Mouse (Mus musculus) 3134 (cell line): ENCODE results near the gene Trim62.
A peak's percentile ranks its signal among the peaks of the same experiment; 100 is the strongest.

Experiments used
- DNase-seq: peaks from one replicate; pipeline ENCODE4 v3.0.0-alpha.2; 2011; ENCODE audit warnings: low spot score; ENCODE audit not compliant: insufficient read length; ENCODE audit errors: extremely low read depth

Trim62 gene

DNA sequence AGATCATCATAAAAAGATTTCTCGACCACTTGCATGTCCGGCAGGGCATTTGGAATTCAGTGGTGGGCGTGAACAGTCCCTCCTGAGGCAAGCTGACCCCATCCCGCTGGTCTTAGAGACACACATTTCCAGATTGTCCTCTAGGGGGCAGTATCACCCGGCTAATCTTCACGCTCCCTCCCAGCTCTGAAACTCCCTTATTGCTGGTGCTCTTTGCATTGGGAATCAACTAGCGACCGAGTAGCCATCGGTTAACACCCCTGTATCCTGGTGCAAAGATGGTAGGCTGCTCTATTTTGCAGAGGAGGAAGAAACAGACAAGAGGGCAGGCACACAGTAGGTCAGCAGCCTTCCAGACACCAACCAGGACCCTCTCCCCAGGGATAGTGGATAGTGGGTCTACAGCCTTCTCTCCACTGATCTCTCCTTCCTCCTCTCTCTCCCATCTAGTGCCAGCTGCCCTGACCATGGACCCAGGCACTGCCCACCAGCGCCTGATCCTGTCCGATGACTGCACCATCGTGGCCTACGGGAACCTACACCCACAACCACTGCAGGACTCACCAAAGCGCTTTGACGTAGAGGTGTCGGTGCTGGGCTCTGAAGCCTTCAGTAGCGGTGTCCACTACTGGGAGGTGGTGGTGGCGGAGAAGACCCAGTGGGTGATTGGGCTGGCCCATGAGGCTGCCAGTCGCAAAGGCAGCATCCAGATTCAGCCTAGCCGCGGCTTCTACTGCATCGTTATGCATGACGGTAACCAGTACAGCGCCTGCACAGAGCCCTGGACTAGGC, 25.4 kb downstream of the Trim62 start:
- DNase-seq, result no peak

DNA sequence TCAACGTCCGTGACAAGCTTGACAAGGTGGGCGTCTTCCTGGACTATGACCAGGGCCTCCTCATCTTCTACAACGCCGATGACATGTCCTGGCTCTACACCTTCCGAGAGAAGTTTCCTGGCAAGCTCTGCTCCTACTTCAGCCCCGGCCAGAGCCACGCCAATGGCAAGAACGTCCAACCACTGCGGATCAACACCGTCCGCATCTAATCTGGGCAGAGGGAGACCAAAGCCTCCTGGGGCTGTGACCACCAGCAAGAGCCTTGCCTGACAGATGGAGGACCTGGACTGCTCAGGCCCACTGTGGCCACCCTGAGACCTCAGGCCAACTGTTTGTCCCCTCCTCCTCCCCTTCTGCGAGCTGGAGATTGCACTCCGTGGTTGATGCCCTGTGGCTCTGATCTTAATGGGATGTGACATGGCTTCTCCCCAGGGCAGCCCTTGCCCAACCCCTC, 26.0 kb downstream of the Trim62 start:
- DNase-seq, result no peak

DNA sequence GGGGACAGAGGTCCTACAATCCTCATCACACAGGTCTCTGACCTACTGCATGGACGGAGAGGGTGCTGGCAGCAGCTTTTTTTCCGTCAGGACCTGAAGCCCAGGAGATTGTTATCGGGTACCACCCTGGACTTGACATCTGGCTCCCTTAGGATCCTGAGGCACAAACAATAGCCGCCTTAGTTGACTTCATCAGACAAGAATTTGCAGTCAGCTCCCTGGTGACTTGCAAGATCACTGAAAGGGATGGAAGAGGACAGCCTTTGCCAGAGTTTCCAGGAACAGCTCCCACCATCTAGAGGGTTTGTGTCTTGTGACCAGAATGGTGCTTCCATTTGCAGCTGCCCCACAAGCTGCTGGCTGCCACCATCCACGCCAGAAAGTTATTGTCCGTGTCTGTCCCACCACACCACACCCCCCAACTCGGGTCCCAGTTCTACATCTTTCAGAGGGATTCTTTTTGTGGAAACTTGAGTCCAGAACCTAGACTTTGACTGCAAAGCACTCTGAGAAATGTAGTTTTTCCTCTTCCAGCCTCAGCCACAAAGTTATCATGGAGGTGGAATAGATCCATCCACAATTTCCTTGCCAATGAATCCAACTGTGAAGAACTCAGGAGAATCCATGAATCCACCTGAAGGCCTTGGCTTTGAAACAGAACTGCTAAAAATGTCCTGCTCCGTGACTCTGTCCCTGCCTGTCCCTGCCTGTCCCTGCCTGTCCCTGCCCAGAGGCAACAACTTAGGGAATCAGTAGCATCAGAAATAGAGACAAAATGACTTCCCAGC, 27.1 kb downstream of the Trim62 start:
- DNase-seq, result peak; percentile 40

DNA sequence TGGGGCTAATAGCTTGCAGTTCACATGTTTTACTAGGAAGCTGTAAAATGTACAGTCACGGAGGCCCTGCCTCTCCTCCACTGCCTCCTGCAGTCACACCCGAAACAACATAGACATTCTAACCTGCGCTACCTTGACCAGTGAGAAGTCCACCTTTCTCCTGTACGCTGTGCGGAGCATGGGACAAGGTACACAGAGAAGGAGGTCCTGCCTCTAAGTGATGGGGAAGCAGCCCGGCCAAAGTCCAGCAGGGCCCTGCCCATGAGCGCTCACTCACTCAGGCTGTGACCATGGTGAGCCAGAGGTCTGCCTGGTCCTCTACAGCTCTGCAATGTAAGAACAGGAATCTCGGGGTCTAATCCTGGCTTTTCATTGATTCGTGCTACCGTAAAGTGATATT, 28.7 kb downstream of the Trim62 start:
- DNase-seq, result no peak

DNA sequence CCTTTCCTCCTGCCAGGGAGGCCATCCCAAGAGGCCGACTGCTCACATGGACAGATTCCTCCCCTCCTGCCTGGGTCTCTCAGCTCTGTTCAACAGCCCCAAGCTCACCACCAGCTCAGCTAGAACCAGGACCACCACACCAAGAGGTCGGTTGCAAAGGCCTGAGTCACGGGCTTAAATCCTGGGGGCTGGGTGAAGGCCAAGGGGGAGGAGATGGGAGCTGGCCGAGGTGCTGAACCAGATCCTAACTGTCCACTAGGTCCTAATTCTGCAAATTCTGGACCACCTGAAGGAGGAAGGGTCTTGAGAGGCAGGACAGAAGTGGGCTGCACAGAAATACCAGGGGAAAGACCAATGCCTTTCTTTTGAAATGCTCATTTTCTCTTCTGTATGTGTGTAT, 30.4 kb downstream of the Trim62 start:
- peak; percentile 33 for DNase-seq

DNA sequence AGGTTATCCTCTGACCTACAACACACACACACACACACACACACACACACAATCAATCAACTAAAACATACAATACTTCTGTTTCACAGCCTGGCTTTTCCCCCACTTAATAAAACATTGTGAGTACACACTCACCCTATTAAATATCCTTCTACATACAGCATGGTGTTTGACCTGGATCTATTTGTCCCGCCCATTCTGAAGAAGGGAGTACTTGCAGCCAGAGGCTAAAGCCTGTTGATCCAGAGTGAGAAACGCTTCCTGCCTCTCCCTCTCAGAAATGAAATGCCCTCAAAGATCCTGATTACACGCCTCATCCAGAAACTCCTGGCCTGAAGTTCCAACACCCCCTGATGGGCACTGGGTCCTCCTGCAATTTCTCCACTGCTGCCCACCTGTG, 33.7 kb downstream of the Trim62 start:
- DNase-seq, result no peak

DNA sequence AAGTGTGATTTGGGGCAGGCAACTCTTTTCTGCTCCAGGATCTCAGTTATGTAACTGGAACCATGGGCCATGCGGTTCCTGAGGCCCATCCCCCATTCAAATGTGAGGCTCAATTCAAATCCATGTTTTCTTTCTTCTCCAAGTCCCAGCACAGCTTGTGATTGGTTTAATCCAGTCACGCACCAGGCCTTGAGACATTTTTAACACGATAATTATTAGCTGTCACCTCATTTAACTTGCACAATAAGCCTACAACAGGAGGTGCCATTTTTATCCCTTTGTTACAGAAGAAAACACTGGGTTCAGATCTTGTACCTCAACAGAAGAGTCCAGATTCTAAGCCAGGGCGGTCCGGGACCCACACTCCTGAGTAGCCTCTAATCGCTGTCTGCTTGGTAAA, 34.4 kb downstream of the Trim62 start:
- DNase-seq, result no peak

DNA sequence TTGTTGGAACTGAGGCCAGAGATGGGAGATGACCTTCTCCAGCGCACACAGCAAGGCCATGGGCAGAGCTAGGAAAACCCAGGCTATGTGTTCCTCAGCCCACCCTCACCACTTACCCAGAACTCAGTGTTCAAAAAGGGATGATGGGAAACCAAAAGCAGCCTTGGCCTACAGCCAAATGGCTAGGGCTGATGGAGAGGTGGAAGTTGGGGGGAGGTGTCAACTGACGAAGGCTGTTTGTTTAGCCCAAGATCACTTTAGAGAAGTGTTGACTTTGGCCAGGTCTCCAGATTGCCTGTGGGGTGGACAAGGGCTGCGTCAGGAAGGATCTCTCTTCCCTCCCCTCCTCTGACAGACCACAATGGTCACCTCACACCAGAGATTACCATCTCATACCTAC, 34.8 kb downstream of the Trim62 start:
- no peak for DNase-seq

DNA sequence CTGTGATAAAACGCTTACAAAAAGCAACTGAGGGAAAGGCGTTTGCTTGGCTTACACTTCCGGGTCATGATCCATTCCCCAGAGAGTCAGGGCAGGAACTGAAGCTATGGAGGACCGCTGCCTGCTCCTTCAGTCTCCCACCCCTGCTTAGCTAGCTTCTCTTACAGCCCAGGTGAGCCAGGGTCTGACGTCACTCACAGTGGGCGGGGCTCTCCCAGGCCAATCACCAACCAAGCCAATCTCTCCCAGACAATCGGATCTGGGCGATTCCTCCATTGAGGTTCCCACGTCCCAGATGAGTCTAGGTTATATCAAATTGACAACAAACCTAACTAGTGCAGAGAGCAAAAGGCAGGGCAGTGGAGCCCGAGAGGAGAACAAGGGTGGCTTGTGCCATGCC, 35.7 kb downstream of the Trim62 start:
- no peak for DNase-seq

DNA sequence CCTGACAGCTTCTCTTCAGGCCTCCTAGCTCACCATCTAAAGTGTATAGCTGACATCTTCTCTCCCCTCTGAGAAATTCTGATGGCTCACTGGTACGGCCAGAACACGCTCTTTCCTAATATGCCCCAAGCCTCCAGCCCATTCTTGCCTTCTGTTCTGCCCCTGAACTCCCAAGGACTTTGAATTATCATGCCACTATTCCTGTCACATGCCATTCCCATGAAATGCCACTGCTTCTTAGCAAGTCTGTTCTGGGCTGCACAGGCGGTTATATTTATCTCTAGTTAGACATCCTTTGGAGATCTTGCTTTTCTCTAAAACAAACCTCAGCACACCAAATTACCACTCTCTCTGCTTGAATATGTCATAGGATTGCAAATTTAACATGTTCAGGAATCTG, 40.2 kb downstream of the Trim62 start:
- DNase-seq, result no peak

DNA sequence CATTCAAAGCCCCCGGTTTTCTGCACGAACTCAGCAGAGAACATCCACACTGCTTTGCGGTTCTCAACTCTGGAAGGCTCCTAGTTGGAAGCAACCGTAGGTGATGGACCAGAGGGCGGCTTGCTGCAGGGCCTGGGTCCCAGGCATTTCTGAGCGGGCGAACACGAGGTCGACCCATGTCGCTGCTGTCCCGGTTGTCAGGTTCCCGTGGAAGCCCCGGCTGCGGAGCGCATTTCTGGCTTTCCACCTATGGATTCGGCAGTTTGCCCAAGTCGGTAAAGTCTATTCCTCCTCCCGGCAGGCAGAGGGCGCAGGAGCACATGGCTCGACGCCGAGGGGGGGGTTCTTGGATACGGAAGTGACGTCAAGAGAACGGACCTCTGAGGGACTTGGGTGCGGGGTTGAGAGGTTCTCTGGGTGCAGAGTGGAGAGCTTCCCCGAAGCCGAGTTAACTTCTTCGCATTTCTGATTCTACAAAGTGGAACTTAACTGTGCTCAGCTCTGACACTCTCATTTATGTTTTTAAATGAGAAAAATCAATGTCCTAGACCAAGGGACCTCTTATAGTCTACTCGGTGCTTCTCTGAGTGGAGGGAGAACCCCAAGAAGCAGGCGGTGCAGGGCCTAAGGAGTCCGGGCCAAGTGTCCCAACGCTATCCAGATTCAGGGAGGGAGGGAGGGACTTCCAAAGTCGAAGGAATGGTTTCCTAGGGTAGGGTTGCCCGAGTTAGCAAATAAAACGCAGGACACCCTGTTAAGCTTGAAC, 41.6 kb downstream of the Trim62 start:
- DNase-seq, result peak; percentile 79

DNA sequence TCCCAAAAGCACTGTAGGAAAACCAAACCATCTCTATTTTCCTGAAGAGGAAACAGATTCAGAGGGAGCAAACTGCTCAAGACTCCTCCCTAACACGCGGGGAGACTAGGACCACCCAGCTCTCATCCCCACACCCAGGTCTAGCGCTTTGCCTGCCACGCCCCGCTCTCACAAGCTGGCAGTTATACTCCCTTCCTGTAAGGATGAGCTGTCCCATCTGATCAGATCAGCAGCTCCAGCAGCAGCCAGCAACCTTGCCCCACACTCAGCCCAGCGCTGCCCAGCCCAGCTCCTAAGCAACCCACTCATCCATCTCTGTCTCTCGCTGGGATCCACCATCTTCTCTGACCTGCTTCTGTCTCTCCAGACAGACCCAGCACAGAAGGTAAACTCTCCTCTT, 49.4 kb downstream of the Trim62 start:
- DNase-seq, result no peak

DNA sequence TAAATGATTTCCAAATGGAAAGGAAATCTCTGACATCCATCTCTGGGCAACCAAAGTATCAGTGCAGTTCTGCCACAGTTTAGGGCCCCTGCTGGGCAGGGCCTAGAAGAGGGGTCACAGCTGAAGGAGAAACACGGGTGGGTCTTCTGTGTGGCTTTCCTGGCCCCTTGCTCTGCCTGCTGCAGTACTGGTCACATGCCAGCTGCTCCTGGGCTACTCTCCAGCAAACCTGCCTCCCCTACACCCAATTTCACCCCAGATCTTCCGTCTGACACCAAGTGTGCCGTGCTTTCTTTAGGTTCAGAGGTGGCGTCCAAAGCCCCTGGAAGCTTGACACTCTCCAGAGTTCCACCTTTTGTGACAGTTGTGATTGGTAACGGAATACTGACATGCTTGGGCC, 52.2 kb downstream of the Trim62 start:
- no peak for DNase-seq

DNA sequence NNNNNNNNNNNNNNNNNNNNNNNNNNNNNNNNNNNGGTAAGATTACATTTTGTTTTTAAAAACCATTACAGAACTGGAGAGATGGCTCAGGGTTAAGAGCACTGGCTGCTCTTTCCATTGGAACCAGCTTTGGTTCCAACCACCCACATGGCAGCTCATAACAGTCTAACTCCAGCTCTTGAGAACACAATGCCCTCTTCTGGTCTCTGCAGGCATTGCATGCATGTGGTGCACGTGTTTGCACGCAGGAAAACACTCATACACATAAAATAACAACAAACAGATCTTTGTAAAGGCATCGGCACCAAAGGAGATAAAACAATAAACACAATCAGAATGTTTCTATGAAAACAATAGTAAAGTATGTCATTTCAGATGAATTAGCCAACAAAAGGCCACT, 59.0 kb downstream of the Trim62 start:
- DNase-seq, result no peak

DNA sequence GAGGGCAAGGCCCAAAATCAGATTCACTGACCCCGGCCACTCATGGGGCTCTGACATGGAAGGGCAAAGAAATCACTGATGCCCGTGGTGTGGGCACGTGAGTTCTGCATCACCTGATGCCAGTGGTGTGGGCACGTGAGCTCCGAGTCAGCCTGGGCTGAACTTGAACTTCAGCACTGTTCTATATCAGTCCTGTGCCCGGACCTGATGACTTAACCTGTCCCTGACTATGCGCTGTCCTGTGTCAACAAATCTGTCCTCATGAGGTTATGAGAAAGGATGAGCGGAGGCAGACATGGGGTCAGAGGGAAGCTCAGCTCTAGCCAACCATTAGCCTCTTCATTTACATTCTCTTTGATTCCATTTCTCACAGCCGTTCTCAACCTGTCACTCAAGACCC, 63.4 kb downstream of the Trim62 start:
- DNase-seq, result no peak

DNA sequence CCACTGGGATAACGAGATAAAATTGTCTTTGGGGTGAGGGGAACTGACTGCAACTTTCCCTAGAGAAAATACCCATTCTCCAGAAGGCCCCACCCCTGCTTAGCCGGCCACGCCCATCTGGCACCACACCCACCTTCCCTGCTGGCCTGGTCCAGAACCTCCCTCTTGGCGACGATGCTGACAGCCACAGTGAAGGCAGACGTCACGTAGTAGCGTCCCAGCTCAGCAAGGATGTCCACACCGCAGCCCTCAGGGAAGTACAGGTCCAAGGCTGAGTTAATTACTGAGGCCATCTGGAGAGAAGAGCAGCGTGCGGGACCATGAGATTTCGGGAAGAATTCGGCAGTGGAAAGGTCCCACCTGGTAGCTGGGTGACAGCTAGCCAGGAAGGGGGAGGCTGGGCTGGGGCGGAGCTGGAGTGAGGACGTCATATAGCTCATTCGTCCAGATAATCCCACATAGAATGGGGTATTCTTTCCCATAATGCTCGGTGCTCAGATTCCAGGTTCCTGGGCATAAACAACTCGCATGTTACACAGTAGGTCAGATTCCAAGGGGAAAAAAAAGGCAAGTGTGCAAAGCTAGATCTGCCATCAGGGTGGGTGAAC, 64.0 kb downstream of the Trim62 start:
- DNase-seq, result no peak

DNA sequence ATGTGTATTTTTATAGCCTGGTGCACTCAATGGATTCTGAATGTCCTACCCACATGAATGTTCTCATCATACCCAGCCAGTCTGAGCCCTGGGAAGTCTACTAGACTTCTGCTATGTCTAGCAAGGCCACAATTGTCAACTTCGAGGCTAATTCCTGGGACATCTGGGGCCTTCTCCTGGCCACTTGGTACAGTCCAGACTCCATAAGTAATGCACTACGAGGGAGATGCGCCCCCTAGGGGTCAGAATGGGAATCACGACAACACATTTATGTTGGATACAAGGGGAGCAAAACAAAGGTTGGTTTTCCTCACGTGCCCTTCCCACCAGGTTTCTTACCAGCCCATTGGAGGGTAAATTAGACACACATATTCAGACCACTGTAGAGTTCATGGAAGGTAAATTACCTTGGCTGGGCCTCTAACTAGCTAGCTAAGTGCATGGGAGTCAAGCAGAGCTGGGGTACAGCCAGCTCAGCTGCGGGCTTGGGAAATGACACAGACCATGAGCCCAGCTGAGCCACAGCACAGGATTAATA, 64.8 kb downstream of the Trim62 start:
- no peak for DNase-seq

DNA sequence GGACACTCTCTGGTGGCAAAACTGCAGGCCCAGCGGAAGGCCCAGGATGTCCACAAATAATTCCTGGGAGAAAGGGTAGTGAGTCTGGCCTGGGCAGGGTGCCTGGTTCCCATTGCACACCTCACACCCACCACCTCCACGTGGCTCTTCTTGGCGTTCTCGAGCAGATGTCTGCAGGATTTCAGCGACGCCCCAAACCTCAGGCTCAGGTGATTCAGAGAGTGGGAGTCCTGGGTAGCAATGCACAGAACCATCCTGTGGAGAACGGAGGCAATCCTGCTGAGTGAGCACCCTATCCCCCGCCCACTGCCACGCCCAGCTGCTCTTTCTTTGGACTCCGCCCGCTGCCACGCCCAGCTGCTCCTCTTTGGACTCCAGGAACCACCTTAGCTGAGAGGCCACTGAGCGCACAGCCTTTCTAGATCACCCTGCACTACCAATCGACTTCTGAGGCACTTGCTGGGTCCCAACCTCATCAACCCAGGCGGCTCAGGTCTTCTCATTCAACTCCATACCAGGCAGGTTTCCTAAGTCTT, 66.2 kb downstream of the Trim62 start:
- DNase-seq, result peak; percentile 83

DNA sequence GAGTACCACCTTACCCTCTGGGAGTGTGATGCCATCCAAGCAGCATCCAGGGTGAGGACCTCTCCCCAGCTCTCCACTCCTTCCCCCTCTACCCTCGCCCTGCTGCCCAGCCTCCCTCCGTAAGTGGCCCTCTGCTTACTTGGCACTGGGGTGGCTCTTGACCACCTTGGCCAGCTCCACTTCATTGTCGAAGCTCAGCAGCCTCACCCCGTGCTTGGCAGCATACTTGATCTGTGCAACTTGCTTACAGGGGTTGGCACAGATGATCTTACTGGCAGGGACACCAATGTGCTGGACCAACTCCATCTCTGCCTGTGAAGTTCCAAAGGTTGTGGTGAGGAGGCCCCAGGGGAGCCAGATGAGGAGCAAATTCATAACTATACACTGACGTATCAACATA, 67.1 kb downstream of the Trim62 start:
- DNase-seq, result peak; percentile 91

DNA sequence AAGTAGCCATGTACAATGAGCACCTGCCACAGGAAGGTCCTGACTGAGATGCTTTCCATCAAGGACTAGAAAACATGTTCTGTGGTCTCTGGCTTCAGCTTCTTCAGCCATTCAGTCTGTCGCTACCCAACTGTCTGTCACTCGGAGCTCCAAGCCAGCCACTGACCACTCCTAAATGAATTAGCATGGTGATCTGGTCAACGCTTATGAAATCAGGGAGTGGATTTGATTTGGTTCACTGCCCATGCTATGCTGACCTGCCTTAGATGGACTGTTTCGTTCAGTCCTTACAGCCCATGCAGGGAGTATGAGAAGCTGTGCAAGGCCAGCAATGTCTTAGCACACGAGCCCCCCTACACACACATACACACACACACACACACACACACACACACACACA, 70.5 kb downstream of the Trim62 start:
- no peak for DNase-seq
